Mouse (Mus musculus): ENCODE data around the gene Slc10a7. TPM values are rescaled to one million over a fixed set of nuclear protein-coding genes. Genes with fewer than 3 reads are reported as not detected.

Gene Slc10a7
- polyA plus RNA-seq, 1 experiment from 2014 or later = 9.9 TPM

Other genes with a start within 250 kb of the Slc10a7 start
- not detected in 2 replicates for gene Pou4f2, start 72.7 kb upstream of the Slc10a7 start, polyA plus RNA-seq (2014; fragmentation: Nextera tagmentation; extraction: Ambion mirVana)
- 274 and 287 TPM in 2 replicates for gene Rbmxl1, start 448 bp upstream of the Slc10a7 start, polyA plus RNA-seq (2014; fragmentation: Nextera tagmentation; extraction: Ambion mirVana)

Measured in liver, embryonic 11.5 days (tissue).